ENCODE assay signal across 14 mouse cellular contexts in the genomic region with DNA sequence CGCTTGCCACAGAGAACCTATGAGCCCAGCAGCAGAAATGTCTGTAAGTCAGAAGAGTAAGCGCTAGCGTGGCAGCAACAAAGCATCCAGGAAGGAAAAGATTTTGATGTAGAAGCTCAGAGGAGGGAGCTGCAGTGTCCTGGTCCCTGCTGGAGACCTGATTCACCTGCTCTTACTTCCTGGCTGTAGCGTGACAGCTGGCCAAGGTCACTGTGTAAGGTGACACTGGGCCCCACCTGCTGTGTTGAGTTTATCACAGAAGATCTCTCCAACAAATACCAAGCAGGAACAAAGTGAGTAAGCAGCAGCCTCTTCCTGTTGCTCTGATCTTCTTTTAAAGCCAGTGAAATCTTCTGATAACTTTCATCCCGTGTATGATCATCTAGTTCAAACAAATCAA.
A peak's percentile ranks its signal among the peaks of the same experiment; 100 is the strongest.
DNase-seq lines count a peak whose midpoint lies in the region.
"Had no signal": no experiment of that assay in that cellular context is flagged by ENCODE, and none has a peak within 500 bp of the region (broad histone marks: within the 10 kb centered on the region; RNA-seq: fewer than 3 reads in every experiment).

No protein-coding gene starts in this region.

- DNase-seq in ES-CJ7 (ENCODE audit: low read depth, low spot score) (peak; percentile 33), R1 (ENCODE audit: low read depth, low spot score) (peak; percentile 69)
- DNase-seq in kidney, adult 8-10 months: no peak
- no peak for DNase-seq in lung, postnatal 4 days
- DNase-seq in neural tube, embryonic 10.5 days (ENCODE audit: extremely low spot score, low spot score): no peak
- DNase-seq: adrenal gland, adult 8-10 months; adrenal gland, postnatal 14 days; adrenal gland, postnatal 36 days; cerebellum, adult 11-12 months; cerebellum, adult 2 months; cerebellum, adult 9-10 months; cerebellum, postnatal 10 days; cerebellum, postnatal 25 days; forebrain, postnatal 0 days had no signal

Comparison
In these comparisons a context has a peak if more than half of its experiments do, and no peak if none do; other contexts are left out.
1. DNase-seq: peak in ES-CJ7 (single experiment) and R1 (single experiment); none in kidney, adult 8-10 months (0 of 2), lung, postnatal 4 days (0 of 2) and neural tube, embryonic 10.5 days (single experiment).